Mouse (Mus musculus) thymus, postnatal 14 days (tissue): ENCODE data around the gene Slc25a51.
"Not testable (repeated sequence)": the region's sequence is repeated elsewhere in the genome, so short reads cannot be mapped to it uniquely, and the experiment has no call there.

Experiments used
- DNase-seq: peaks from one replicate; pipeline ENCODE4 v3.0.0; 2021

Slc25a51 gene

DNA sequence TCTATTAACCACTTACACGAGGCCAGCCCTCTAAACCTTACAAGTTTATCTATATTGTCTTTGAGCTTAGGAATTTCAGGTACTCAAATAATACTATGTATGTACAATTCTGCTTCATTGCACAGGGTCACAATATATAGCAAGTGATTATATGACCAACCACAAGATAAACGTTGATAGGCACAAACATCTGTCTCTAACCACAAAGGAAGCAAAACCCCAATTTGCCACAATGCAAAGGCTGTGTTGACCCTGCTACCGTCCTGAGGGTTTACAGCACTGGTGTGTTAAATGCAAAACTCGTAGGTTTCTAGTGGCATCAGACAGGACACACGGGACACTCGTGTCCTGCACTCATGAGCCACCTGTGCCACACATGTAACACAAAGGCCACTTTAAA is 12.4 kb downstream of the Slc25a51 start:
- not testable (repeated sequence) for DNase-seq

GRCm38 (mm10) chr4:45393658-45394057 is 14.9 kb downstream of the Slc25a51 start:
- DNase-seq: no peak

GRCm38 (mm10) chr4:45392994-45393393 is 15.6 kb downstream of the Slc25a51 start:
- no peak for DNase-seq

DNA sequence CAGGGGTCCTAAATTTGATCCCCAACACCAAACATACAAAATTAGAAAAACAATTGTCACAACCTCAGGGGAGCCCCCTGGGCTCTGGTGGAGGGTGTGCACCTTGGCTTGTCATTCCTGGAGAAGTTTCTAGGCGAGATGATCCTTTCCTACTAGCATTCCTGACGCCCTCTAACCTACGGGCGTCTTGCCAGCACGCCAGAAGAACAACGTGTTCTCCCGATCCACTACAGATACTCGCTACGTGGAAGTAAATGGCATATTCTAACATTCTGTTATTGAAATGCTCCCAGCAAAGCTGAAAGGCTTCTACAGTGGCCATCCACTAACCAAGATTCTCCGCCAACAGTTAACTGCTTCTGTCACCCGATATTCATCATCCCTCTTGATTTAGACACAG is 16.0 kb downstream of the Slc25a51 start:
- no peak for DNase-seq

GRCm38 (mm10) chr4:45392099-45392498 is 16.5 kb downstream of the Slc25a51 start:
- DNase-seq: no peak

DNA sequence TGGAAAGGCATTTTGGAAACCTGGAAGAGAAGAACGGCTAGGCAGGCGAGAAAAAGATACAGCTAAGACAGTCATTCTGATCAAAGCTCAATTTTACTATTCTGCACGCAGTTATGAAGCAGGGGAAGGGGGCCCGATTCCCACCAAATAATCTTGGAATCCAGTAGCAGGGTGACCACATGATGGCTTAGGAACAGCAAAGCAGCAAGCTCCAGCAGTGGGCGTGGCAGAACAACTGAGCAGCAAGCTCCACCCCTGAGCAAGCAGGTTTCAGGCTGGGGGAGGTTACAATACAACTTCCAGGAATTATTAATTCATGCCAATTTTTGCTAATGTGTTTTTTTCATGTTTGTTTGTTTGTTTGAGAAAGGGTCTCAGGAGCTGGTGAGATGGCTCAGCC is 21.3 kb downstream of the Slc25a51 start:
- DNase-seq: not testable (repeated sequence)

GRCm38 (mm10) chr4:45382133-45382532 is 26.4 kb downstream of the Slc25a51 start:
- not testable (repeated sequence) for DNase-seq

DNA sequence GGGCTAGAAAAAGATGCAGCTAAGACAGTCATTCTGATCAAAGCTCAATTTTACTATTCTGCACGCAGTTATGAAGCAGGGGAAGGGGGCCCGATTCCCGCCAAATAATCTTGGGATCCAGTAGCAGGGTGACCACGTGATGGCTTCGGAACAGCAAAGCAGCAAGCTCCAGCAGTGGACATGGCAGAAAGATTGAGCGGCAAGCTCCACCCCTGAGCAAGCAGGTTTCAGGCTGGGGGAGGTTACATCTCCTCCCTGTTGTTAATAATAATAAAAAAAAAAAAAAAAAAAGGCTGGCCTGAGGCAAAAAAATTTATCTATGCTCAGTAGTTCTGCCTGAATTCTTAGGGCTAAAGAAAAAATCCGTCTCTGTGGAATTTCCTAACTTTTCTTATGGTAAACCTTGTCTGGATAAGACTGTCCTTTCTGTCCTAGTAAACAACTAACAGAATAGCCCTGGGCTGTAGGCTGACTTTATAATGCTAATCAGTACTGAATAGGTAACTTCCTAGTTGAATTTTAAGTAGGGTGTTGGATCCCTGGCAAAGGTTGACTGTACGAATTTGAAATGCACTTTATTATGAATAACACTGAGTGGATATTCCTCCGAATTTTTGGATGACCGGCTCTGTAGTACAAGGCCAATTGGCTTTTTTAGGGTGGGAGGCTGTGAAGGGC is 27.5 kb downstream of the Slc25a51 start:
- not testable (repeated sequence) for DNase-seq

- no peak for DNase-seq
Observed at GRCm38 (mm10) chr4:45376573-45376972, 32.0 kb downstream of the Slc25a51 start.

GRCm38 (mm10) chr4:45374879-45375278 is 33.7 kb downstream of the Slc25a51 start:
- DNase-seq: no peak

DNA sequence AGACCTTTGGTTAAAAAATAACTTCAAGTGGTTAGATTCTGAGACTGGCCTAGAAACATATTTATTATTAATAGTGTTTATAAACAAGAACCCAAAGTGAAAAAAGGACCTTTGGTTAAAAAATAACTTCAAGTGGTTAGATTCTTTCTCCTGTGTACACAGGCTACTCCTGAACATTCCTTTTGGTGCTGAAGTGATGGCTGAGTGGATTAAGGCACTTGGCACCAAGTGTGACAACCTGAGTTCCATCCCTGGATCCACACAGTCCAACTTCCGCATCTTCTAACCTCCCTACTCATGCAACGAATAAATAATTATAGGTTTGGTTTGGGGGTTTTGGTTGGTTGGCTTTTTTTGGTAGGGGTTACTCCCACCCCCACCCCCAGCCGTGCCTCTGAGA is 37.3 kb downstream of the Slc25a51 start:
- DNase-seq: no peak

GRCm38 (mm10) chr4:45356653-45357052 is 51.9 kb downstream of the Slc25a51 start:
- DNase-seq: no peak
